Mouse (Mus musculus): Measurements from ENCODE around the gene Trp53tg5.

Trp53tg5 gene

DNA sequence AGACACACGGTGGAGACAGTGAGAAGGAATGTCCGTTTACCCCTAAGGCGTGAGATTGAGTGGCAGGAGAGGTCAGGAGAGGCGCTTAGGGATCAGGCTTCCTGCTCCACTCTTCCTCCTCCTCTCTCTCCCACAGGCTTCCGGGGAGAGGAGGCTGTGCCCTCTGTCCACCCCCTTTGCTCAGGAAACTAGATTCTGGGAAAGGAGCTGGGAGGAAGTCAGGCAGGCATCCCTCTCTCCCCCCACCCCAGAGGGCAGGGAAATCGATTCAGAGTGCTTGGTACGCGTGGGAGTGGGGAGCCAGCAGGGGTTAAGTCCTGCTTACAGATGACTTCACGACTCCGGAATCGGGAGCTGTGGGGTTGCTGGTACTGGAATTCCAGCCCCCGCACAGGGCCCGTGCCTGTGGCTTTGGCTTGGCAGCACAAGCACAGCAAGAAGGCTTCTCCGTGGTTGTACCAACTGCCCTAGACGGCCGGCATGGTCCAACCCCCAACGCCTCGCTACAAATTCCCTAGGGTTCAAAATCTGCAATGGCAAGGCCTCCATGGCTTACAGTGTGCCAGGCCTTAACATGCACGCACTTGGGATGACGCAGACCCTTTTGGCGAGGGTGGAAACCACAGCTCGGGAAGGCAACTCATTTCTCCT lies 40.9 kb downstream of the Trp53tg5 start:
- DNase-seq (ENCODE audit: low spot score): no peak

GRCm38 (mm10) chr2:164431676-164432465 lies 41.7 kb downstream of the Trp53tg5 start:
- DNase-seq (ENCODE audit: low spot score): no peak

DNA sequence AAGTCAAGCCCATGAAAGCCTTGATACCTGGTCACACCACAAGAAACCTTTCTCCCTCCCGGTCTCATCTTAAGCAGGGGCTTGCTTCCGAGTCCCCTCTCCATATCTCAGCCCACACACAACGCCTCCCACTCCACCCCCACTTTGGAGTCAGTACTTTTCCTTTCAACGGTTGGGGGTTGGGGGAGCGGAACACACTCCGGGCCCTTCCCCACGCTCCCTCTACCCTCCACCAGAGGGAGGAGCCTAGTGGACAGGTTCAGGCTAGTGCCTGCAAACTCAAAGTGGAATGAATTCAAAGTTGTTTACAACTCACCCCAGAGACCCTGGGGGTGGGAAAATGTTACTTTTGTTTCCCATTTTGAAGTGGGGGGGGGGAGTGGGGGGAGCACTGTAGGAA lies 42.8 kb downstream of the Trp53tg5 start:
- no peak for DNase-seq (ENCODE audit: low spot score)

DNA sequence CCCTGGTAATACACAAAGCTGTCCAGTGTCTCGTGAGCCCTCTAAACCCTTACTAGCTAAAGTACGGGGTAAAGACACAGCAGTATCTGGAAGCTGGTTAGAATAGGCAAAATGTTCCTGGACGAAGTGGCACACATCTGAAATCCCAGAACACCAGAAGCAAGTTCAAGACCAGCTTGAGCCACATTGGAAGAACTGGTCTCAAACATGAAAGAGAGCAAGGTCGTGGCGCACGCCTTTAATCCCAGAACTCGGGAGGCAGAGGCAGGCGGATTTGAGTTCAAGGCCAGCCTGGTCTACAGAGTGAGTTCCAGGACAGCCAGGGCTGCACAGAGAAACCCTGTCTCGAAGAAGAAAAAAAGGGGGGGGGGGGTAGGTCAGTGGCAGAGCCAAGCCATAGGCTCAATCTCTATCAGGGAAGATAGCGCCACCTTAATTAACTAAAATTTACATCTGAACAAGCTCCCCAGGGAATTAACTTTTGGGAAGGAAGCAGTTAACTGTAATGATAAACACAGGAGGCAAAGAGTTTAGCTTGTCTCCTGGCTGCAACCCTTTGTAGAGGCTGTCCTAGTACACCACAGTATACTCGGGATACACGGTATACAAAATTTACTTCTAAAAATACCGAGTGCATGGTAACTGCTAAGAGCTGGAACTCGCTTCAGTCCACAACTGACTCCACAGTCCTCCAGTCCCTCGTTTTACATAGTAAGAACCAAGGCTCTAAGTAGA lies 43.5 kb downstream of the Trp53tg5 start:
- DNase-seq (ENCODE audit: low spot score): no peak

- no peak for DNase-seq (ENCODE audit: low spot score)
Observed at GRCm38 (mm10) chr2:164428451-164428850, 45.1 kb downstream of the Trp53tg5 start.

- no peak for DNase-seq (ENCODE audit: low spot score)
Observed at GRCm38 (mm10) chr2:164426952-164427351, 46.6 kb downstream of the Trp53tg5 start.

DNA sequence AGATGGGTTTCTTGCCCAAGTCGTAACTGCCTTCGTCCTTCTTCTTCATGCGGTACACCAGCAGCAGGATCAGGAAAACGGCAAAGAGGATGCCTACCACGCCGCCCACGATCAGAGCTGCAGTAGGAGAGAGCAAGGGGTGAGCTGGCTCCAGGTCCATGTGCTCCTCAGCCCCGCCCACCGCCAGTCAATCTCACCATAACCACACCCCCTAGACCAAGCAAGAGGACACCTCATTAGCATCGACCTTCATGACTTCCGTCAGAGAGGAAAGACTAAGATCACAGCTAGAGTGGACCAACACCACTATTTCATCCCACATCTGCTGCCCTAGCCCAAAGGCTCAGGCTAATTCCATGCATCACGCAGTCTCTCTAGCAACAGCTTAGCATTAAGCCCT lies 47.4 kb downstream of the Trp53tg5 start:
- DNase-seq (ENCODE audit: low spot score): no peak

GRCm38 (mm10) chr2:164425401-164425800 lies 48.1 kb downstream of the Trp53tg5 start:
- DNase-seq (ENCODE audit: low spot score): no peak

DNA sequence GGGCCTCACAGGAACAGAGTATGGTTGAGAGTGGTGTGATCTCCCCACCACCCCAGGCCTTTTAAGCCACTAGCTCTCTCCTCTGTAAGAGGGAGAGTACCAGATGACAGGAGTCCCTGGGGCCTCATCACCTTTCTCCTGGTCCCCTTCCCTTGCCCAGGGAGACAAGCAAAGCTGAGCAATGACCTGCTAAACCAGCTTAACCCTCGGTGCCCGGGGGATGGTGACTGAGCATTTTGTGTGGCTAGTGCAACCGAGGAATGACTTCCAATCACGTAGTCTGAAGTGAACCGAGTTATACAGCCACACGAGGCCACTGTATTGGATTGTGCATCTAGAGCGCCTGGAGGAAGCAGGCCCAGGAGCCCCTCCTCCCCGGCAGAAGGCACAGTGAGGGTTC lies 49.1 kb downstream of the Trp53tg5 start:
- no peak for DNase-seq (ENCODE audit: low spot score)

- no peak for DNase-seq (ENCODE audit: low spot score)
Observed at GRCm38 (mm10) chr2:164423464-164423863, 50.1 kb downstream of the Trp53tg5 start.

DNA sequence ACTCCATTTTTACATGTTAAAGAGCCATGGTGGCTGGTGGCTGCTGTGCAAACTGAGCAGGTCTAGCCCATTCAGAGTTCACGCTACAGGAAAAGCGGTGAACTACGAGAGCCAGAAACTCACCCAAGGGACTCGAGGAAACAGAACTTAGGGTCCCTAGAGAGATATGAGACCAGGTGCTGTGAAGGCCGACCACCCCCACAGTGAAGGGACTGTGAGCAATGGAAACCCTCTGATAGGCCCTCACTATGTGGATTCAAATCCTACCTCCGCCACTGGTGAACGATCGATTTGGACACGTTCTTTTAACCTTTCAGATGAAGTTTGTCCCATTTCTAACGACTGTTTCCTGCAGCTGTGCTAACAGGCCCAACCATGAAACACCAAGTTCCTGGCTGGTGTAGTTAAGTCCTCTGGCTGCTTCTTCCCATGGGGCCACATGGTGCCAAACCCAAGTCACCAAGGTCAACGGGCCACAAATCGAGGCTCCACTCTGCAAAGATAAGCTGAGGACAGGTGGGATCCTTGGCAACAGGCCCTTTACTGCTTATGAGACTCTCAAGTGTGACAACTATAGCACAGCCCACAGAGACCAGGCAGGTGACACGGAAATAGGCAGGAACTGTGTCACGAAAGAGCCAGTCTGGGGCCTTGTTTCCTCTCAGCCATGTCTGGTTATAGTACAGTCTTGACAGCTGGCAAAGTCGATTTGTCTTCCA lies 50.7 kb downstream of the Trp53tg5 start:
- DNase-seq (ENCODE audit: low spot score): no peak

DNA sequence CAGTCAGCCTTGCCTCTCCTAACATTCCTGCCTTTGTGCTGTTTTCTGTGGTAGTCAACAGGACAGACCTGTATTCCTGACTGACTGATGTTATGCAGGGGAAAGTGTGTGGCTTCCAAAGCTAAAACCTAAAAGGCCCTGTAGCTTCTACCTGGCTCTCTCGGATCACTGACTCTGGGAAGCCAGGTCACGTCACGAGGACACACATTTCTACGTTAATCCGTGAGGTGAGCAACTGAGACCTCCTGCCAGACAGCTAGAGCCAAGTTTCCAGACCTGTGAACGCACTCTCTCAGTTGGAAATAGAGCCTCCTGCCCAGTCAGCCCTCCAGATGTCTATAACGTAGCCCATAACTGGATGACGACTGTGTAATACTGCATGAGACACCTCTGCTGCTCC lies 51.5 kb downstream of the Trp53tg5 start:
- no peak for DNase-seq (ENCODE audit: low spot score)

DNA sequence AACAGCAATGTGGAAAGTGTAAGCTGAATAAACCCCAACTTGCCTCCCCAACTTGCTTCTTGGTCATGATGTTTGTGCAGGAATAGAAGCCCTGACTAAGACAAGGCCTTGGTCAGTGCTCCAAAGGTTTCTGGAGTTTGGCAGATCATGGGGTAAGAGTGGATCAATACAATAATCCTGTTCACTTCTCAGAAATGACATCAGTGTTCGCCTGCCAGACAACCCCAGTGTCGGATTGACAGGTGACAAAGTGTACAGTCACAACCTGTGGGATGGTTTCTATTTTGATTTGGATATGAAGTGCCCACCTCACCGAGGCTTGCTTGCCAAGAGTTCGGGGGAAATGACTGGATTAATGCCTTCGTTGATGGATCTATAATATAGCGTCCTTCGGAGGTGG lies 52.2 kb downstream of the Trp53tg5 start:
- DNase-seq (ENCODE audit: low spot score): no peak

Measured in ovary, postnatal 14 days (tissue).